Mouse (Mus musculus) 3T3-L1 (cell line): ENCODE results near the gene Gm9945.

Experiments used
- DNase-seq: peaks from one replicate; pipeline ENCODE4 v3.0.0-alpha.2; 2015; ENCODE audit warnings: low read depth, low spot score

Gm9945 gene

DNA sequence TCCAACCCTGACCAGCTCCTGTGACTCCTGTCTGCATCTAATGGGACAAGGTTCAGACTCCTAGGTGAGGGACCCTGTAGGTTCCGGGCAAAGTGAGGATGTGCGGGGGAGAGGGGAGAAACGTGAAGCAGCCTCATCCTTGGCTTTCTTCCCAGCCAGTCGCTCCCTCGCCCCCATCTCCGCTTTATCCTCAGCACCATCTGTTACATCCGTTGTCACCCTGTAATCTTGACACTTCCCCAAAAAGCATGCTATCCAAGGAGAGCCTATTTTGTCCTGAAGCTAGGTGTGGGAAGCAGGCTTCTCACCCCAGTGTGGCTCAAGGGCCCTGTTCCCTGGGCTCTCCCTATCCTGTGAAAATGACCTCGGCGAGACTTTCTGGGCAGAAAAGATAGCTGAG lies 43.0 kb downstream of the Gm9945 start:
- no peak for DNase-seq

DNA sequence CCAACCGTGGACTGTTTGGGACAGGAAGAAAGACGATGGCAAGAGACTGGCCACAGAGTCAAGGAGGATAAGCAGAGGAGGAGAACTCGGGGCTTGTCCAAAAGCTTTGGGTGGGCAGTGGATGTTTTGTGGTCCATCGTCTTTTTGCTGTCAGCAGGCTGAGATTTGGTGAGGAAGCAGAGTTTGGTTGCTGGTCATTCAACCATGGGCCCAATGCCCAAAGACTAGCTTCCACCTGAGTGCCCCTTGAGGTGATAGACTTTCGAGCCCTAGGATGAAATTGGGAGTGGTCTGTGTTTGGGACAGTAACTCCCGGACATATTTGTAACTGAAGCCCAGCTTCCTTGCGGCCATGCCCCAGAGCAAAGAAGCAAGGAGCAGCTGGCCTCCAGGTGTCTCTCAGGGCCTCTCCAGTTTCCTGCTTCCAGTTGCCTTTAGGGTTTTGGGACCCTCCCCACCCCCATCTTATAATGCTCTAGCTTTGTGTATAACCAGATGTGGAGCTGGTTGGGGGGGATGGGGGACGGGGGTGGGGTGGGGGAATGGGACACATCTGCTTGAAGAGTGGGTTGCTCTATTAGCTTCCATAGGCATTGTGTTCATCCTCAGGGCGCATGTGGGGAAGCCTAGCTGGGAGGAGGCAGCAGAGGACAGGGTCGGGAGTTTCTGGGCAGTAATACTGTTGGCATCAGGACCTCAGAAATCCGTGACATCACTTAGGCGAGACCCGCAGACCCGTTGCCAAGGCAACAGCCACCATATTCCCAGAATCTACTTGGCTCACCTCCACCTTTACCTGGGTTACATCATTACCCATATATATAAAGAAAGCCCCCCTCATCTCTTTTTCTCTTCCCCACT lies 43.8 kb downstream of the Gm9945 start:
- no peak for DNase-seq

GRCm38 (mm10) chr11:53524905-53525304 lies 44.9 kb downstream of the Gm9945 start:
- DNase-seq: no peak

DNA sequence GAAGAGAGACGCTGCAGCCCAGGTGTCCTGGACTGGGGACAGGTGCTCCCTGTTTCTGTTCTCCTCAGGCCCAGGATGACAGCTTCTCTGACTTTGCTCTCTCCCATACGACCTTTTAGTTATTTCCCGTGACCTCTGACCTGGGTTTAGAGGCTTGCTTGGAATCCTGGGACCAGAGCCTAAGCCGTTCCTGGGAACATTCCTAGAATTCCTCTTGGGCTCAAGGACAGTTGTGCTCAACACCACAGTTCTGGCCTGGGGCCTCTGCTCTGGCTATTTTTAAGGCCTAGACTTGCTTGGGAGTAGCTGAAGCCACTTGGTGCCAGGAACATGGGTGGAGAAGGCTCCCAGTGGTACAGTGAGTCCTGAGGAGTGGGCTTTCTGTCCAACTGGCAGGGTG lies 45.5 kb downstream of the Gm9945 start:
- no peak for DNase-seq

- no peak for DNase-seq
Measured at GRCm38 (mm10) chr11:53528397-53529252, 48.7 kb downstream of the Gm9945 start.

DNA sequence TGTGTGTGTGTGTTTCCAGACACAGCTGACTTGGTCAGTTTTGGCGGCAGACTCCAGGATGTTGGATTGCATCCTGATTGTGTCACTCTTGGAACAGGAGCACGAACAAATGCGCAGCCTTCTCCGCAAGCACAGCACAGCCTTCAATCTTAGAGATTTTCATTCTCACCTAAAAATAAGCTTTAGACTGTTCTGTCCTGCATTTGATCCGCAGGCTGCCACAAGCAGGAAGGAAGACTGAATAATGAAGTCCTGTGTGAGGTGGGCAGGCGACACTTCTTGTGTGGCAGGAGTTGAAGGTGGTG lies 49.2 kb downstream of the Gm9945 start:
- peak; percentile 58 for DNase-seq

- no peak for DNase-seq
Measured at GRCm38 (mm10) chr11:53530001-53530400, 50.0 kb downstream of the Gm9945 start.
